Mouse (Mus musculus) retina, adult 2 months (tissue): Measurements from ENCODE around the gene Ush1c.
"Not testable (repeated sequence)": the region's sequence is repeated elsewhere in the genome, so short reads cannot be mapped to it uniquely, and the experiment has no call there.

Experiments used
- DNase-seq: peaks from one replicate; pipeline ENCODE4 v3.0.0-alpha.2; 2012; ENCODE audit warnings: low read depth, low spot score

The Ush1c gene

GRCm38 (mm10) chr7:46204775-46205174 is 33.5 kb downstream of the Ush1c start:
- no peak for DNase-seq

- DNase-seq = no peak
Measured at GRCm38 (mm10) chr7:46204046-46204471, 34.2 kb downstream of the Ush1c start.

- DNase-seq = no peak
Measured at GRCm38 (mm10) chr7:46201649-46202048, 36.7 kb downstream of the Ush1c start.

- no peak for DNase-seq
Measured at GRCm38 (mm10) chr7:46200021-46200420, 38.3 kb downstream of the Ush1c start.

- DNase-seq = no peak
Measured at GRCm38 (mm10) chr7:46195356-46195755, 42.9 kb downstream of the Ush1c start.

- DNase-seq = no peak
Measured at GRCm38 (mm10) chr7:46184232-46184631, 54.1 kb downstream of the Ush1c start.

GRCm38 (mm10) chr7:46181590-46181989 is 56.7 kb downstream of the Ush1c start:
- peak; percentile 40 for DNase-seq

- no peak for DNase-seq
Measured at GRCm38 (mm10) chr7:46179431-46180275, 58.6 kb downstream of the Ush1c start, which contains the start of gene Abcc8. Abcc8 (minus strand) TSS chr7:46180033.

GRCm38 (mm10) chr7:46168980-46169379 is 69.3 kb downstream of the Ush1c start:
- not testable (repeated sequence) for DNase-seq

GRCm38 (mm10) chr7:46168402-46168801 is 69.9 kb downstream of the Ush1c start:
- DNase-seq = no peak

GRCm38 (mm10) chr7:46167901-46168300 is 70.4 kb downstream of the Ush1c start:
- no peak for DNase-seq

GRCm38 (mm10) chr7:46165876-46166275 is 72.4 kb downstream of the Ush1c start:
- DNase-seq = no peak

- DNase-seq = no peak
Measured at GRCm38 (mm10) chr7:46162731-46163130, 75.6 kb downstream of the Ush1c start.

- peak; percentile 6 for DNase-seq
Measured at GRCm38 (mm10) chr7:46162132-46162727, 76.1 kb downstream of the Ush1c start.

GRCm38 (mm10) chr7:46161615-46162014 is 76.7 kb downstream of the Ush1c start:
- DNase-seq = no peak

- no peak for DNase-seq
Measured at GRCm38 (mm10) chr7:46157746-46158145, 80.6 kb downstream of the Ush1c start.

- DNase-seq = no peak
Measured at GRCm38 (mm10) chr7:46154498-46155488, 83.5 kb downstream of the Ush1c start.

- DNase-seq = no peak
Measured at GRCm38 (mm10) chr7:46152819-46153351, 85.4 kb downstream of the Ush1c start.

- DNase-seq = no peak
Measured at GRCm38 (mm10) chr7:46147417-46147816, 90.9 kb downstream of the Ush1c start.

GRCm38 (mm10) chr7:46146675-46147308 is 91.5 kb downstream of the Ush1c start:
- no peak for DNase-seq
